Mouse (Mus musculus): ENCODE measurements around the gene Arl6.

GRCm38 (mm10) chr16:59594714-59595113, 44.5 kb downstream of the Arl6 start:
- TF ChIP-seq CTCF (IDR thresholded peaks at IDR 0.05; ENCODE audit: low read depth, low read length) (no peak), GATA2 (IDR thresholded peaks at IDR 0.05; ENCODE audit: borderline replicate concordance, low read depth, low read length) (no peak), TAL1 (conservative IDR thresholded peaks at IDR 0.05; ENCODE audit: low read depth, low read length) (no peak), GATA1 (IDR thresholded peaks at IDR 0.05; ENCODE audit: borderline replicate concordance, low read length) (no peak), POLR2AphosphoS5 (IDR thresholded peaks at IDR 0.05; ENCODE audit: insufficient replicate concordance, low read depth, low read length) (no peak)

Data from G1E (cell line).